Mouse (Mus musculus) kidney, adult 11 months (tissue): ENCODE measurements around the gene Fam20b.
A peak's percentile ranks its signal among the peaks of the same experiment; 100 is the strongest.

ENCODE experiments used
- DNase-seq: peaks from one replicate; pipeline ENCODE4 v3.0.0; 2022

Fam20b gene

DNA sequence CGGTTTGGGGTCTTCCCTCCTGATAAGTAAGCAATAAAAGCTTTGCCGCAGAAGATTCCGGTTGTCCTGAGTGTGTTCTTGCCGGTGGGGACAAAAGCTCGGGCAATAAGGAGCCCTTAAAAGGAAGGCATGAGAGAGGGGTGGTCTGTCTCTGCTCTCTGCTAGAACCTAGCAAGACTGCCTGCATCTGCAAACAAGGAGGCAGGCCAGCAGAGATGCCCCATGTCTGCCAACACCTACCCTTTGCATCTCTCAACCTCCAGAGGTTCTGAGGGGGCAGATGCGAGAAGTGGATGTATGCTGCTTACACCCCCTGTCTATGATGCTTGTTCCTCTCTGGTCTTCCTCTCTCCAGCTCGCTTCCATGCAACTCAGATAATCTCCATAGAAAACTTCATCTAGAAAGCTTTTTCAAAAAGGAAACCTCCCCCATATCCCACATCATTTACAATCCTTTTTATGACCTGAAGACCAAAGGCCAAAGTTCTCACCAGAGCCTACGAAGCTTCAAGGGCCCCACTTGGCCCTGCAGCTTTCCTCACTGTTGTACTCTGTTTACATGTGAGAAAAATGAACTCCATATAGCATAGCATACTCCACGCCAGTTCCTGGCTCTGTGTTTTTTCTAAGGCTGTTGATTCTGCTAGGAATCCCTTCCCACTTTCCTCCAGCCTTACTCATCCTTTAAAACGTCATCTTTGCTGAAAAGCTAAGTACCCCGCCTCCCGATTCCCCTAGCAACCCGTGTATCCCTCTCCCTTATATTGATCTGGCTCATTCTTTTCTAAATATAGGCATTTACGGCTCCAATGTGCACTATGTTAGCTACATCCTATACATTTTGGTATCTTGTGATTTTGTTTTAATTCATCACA lies 8.6 kb upstream of the Fam20b start:
- DNase-seq, result no peak

- DNase-seq, result no peak
These were observed 3.2 kb upstream of the Fam20b start for GRCm38 (mm10) chr1:156722089-156722488.

GRCm38 (mm10) chr1:156720046-156720445 lies 1.2 kb upstream of the Fam20b start:
- no peak for DNase-seq

- DNase-seq, result peak; percentile 61
These were observed 468 bp downstream of the Fam20b start for GRCm38 (mm10) chr1:156718286-156718949.

DNA sequence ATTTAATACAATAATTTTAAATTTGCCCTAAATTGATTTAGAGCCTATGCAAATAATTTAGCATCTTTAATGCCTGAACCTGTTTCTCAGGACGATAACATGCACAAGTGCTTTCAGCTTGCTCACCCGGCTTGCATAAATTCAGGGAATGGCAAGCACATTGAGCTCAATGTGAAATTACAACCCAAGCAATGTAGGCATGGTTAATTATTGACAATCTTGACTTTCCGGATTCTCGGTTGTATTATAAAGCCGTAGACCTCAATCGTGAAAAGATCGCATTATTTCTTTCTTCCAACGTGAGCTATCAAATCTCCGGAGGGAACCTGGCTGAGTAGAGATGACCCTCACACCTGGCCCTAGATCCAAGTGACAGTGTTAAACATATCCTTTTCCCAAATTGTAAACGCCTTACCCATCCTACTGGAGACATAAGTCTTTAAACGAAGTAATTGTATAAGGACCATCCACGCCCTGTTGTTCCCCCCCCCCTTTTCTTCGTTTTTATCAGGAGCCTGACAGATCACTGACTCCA lies 1.1 kb downstream of the Fam20b start:
- peak; percentile 72 for DNase-seq

DNA sequence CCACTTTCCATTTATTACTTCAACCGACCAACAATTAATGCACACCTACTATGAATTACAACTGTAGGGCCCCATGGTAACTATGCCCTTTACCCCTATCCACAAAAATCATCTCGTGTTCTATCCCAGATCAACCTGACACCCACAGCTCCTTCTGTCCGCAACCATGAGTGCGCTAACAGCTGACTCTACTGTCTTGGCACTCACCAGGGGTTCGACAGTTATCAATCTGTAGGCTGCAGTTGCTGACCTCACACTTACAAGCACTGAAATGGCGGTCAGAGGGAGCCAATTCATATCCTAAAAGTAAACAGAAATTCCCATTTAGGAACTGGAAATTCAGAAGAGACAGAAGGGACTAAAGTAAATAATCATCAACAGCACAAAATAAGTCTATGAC lies 2.2 kb downstream of the Fam20b start:
- no peak for DNase-seq

DNA sequence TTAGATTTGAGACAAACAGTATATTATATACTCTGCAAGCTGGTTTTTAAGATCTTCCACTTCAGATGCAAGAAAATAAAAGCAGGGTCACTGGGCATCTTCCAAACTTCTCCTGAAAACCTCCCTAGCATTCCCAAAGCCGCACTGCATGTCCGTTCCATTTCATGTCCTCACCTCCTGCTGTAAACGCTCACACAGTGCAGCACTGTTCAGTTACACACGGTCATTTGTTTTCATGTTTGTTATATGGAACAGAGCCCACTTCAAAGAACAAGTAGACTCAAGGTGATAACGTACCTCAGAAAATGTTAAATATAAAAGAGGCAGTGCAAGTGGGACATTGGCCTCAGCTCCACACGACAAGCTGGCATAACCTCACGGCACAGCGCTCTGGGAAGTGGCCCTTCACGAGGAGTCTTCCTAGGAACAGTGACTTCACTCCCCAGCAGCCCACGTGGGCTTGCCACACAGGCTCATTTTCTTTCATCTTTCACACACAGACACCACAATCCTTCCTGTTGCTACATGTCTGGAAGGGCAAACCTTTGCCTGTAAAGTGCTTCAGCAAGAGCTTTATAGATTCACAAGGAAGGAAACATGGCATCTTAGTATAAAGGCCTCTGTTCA lies 8.3 kb downstream of the Fam20b start:
- no peak for DNase-seq

DNA sequence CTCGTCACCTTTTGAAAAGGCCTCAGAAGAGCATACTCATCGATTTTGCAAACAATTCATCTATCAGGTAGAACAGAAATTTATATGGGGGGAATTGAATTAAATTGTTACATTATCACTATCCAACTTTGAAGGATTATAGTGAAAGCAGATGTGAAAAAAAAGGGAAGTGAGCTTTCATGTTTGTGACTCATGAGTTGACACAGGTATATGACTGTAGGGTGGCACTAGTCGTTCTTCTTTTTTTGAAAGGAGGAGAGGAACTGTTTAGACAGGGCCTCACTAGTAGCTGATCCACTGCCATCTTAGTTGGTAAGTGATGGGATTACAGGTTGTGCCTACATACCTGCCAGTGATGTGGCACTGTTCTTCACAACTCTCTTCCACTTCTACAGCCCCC lies 10.2 kb downstream of the Fam20b start:
- no peak for DNase-seq

DNA sequence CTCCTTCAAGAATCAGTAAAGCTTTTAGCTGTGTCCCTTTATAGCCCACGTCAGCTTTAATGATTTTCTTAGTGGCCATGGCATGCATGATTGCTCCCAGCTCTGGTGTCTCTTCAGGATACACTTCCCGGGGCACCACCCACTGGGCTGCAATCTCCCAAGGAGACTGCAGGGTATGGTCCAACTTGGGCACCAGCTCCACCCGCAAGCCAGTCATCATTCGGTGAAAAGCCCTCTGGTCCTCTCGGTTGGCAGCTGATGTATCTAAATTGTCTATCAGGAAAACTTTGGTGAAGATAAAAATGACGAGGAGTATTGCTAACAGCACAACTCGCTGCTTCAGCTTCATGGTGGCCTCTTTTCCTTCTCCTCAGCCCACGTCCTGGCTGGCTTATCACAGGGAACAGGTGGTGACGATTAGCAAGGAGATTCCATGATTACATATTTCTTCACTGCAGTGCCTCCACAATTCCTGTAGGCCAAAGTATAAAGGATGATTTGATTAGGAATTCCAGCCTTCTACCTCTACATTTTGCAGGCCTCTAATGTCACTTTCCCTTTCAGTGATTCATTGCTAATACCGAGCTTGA lies 13.1 kb downstream of the Fam20b start:
- DNase-seq, result no peak

- no peak for DNase-seq
These were observed 15.4 kb downstream of the Fam20b start for GRCm38 (mm10) chr1:156703444-156703843.

DNA sequence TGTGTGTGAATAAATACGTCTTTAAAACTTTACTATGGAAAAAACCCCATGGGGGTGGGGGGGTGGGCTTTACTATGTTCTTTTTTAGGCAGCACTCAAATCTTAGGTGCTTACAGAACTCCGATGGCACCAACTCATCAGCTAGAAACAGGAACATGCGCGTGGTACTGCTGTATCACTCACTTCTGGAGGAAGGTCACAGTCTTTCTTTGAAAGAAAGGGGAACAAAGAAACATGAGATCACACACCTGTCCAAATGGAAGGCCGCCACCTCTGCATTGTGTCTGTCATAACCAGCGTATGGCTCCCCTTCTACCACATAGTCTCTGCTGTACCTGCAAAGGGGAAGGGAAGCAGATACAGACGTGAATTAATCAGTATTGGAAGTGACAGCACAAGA lies 16.7 kb downstream of the Fam20b start:
- DNase-seq, result no peak

GRCm38 (mm10) chr1:156686025-156686661 lies 32.7 kb downstream of the Fam20b start:
- no peak for DNase-seq

GRCm38 (mm10) chr1:156679599-156679998 lies 39.3 kb downstream of the Fam20b start:
- DNase-seq, result no peak

DNA sequence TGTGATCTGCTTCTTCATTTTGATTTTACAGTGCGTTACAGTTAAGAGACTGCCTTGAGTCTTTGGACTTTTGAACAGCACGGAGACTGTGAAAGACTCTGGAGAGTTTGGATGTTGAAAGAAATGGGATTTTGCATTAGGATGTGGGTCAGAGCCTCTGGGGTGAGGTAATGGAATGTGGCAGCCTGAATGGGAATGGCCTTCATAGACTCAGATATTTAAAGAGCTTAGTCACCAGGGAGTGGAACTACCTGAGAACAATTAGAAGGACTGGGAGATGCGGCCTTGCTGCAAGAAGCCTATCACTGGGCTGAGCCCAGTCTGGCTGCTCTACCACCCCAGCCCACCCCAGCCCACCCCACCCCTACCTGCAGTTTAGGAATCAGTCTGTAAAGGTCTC lies 41.7 kb downstream of the Fam20b start:
- no peak for DNase-seq

GRCm38 (mm10) chr1:156676596-156676995 lies 42.3 kb downstream of the Fam20b start:
- no peak for DNase-seq

DNA sequence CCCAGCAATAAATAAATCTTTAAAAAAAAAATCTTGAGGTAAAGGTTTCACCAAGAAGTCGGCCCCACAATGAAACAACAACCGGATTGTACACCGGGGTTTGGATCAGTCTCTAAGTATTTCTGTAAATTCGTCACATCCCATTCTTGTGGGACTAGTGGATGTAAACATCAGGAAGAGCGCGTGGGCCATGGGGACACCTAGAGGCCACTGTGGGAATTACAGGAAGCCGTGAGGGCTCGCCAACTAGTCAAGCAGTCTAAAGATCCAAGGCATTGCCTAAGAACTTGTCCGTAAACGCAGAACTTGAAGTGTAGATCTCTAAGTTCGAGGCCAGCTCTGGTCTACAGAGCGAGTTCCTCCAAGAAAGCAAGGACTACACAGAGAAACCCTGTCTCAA lies 42.7 kb downstream of the Fam20b start:
- DNase-seq, result peak; percentile 52

GRCm38 (mm10) chr1:156674195-156675000 lies 44.5 kb downstream of the Fam20b start, which contains the start of gene Tor3a:
Gene Tor3a, minus strand, starts transcription at chr1:156674356.
- DNase-seq, result peak; percentile 83

DNA sequence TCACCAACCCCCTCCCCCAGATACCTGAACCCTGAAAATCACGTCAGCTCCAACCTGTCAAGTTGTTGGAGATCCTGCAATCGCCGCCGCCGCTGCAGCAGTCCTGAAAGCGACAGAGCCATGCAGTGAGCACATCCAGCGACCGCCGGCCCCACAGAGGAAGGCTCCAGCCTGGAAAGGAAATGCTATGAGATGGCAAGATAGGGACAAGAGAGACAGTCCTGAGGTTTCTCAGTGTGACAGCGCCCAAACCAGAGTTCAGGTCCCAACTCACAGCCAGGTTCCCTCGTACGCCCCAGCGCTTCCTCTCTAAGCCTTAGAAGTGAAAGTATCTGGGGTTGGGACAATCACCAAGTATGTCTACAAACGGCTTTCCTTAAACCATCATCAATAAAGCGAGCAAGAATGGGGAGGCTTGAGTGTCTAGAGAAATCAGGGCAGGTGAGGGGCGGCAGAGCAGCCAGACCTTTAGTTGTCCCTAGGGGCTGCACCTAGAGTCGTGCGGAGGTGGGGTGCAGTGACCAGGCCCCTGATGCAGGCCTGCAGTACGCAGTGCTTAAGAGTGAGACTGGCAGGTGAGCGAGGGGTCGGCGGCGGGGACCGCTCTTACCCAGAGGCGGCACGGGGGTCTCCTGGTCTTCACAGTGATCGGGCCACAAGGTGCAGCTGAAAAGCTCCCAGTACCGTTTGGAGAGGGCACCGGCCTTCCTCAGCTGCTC lies 45.3 kb downstream of the Fam20b start:
- DNase-seq, result no peak

DNA sequence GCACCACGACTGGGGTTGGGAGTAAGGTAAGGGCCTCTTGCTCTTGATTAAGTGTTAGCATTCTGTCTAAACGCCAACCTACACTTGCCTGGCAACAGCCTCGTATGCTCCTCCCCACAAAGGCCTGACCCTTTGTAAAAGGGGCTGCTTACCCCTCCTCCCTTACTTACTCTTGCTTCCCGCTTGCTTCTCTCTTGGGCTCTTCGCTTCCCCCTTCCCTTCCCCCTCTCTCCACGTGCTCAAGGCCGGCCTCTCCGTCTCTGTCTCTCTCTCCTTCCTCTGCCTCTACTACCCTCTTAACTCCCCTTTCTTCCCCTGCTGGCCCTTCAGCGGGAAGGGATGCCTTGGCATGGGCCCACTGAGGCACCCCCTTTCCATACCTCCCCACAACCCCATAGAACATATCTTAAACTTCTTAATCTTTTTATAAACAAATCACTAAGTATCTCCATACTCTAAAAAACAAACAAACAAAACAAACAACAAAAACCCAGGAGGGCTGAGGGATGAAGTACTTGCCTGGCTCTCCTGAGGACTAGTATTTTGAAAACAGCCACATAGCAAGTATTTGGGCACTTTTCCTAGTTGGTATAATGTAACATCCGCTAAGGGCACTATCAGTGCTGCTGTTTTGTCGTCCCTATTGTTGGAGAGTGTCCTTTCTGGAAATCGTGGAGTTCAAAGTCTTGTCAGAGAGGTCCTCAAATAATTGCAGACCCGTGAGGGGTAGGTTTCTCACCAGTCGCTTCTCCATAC lies 46.0 kb downstream of the Fam20b start:
- DNase-seq, result no peak

GRCm38 (mm10) chr1:156671921-156672320 lies 47.0 kb downstream of the Fam20b start:
- no peak for DNase-seq
